Mouse (Mus musculus) small intestine, adult 2 months (tissue): ENCODE measurements around the gene Tm6sf1.

Source experiments
- CTCF ChIP-seq: fragments of 200-500 bp; IDR thresholded peaks from 2 replicates; pipeline ENCODE4 v1.5.1; 2012; ENCODE audit warnings: low read depth, mild to moderate bottlenecking, control low read depth, inconsistent platforms, low read length, moderate library complexity, mixed read lengths; ENCODE audit not compliant: insufficient replicate concordance, insufficient read length; ENCODE audit errors: extremely low read depth
- POLR2A ChIP-seq: fragments of 200-500 bp; IDR thresholded peaks from 2 replicates; pipeline ENCODE4 v1.6.1; 2012; ENCODE audit warnings: low read depth, mild to moderate bottlenecking, control low read depth, inconsistent platforms, low read length, moderate library complexity

GRCm38 (mm10) chr7:81825381-81825780, 33.4 kb upstream of the Tm6sf1 start:
- TF ChIP-seq CTCF (no peak), POLR2A (no peak)
